Mouse (Mus musculus) hindlimb bud, embryonic 11.5 days (tissue): ENCODE data around the gene Gm10217.

Experiments used
- DNase-seq: peaks from one replicate; pipeline ENCODE4 v3.0.0-alpha.2; 2012; ENCODE audit warnings: low read depth, low spot score; ENCODE audit errors: extremely low spot score

Gm10217 gene

DNA sequence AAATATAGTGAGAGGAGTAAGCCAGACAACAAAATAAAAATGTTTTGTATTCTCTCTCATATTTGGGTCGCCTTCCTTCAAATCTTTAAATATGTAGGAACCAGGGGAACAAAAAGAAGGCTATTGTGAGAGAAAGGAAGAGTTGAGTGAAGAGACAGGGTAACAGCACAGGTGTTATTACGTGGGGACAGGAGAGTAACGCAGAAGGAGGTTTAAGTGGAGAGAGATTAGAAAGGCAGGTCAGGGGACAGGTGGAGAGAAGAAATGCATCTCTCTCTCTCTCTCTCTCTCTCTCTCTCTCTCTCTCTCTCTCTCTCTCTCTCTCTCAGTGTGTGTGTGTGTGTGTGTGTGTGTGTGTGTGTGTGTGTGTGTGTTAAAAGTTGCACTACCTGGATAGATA is at the start of gene Gm10217:
Gene Gm10217, plus strand, starts transcription at position 301 of the 400 bp plus-strand sequence.
- DNase-seq = no peak

GRCm38 (mm10) chr8:9824770-9825169 is 39.3 kb upstream of the Gm10217 start:
- no peak for DNase-seq

DNA sequence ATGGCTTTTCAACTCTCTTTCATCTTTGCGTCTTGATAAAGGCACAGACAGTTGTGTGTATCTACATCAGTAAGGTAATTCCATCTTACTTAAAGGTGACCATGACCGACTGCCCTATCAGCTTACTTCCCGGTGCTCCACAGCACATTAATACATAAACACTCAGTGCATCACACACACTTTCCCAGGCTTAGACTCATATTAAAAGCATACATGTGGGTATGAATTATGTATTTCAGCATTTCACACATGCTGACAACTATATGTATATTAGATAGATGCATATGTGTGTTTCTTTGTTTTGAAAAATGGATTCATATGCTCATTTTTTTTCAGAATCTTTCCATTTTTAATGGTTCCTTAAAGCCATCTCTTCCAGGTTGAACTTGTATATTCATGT is 23.8 kb upstream of the Gm10217 start:
- no peak for DNase-seq

- no peak for DNase-seq
Measured at GRCm38 (mm10) chr8:9859286-9859685, 4.8 kb upstream of the Gm10217 start.

DNA sequence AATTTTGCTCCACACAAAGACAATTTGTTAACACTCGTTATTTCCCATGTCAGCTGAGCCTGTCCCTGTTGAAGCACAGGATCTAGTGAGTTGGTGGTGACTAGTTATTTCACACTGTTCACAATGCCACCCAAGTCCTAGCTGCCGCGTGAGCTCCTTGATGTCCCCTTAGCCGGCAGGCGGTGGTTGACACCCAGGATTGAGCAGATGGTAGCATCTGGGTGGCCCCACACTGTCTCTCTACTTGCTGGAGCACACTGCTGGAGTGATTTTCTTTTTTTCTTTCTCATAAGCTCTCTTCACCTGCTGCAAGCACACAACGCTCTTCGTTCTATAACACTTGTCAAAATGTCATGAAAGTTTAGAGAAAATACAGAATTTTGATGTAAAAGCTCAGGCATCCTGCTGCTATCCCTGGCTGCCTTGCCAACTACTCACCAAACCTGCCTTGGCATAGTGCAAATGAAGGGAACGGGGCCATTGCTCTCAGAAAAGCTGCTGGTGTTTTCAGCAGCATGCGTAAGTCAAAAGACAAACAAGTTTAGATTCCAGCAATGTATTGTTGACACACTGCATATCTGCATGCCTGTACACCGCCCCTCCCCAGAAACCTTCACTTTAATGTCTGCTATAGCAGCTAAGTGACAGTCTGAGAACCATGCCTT is 3.4 kb upstream of the Gm10217 start:
- DNase-seq = no peak

DNA sequence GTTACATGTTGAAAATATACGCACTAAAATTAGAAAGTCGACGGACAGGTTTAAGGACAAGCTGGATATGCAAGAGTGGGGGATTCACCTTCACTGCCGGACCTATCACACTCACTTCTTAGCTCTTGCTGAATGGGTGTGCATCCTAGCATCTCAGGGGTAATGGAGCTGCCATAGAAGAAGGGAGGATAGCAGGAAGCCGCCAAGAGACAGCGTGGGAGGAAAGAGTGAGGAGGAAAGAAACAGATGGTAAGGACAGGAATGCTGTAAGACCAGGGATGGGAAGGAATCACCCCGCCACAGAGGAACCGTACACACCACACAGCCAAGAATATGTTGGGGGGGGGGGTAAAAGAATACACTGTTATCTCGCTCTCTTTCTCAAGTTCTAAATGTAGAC is 1.1 kb downstream of the Gm10217 start:
- no peak for DNase-seq

- DNase-seq = no peak
Measured at GRCm38 (mm10) chr8:9868094-9868493, 4.0 kb downstream of the Gm10217 start.

DNA sequence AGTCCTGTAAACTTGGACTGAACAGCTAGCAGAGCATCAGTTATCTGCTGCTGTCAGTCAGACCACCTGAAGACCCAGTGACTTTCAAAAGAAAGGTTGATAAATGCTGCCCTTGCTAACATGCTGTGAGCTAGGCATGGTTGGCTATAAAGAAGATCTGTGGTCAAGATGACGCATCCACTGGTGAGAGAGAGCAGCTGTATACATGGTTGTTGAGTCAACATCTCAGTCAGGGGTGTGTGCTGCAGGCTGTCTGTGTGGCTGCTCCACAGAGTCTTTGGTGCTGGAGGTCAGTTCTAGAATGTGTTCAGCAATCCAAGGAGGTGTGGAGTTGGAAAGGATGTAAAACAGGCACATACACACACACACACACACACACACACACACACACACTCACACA is 12.2 kb downstream of the Gm10217 start:
- no peak for DNase-seq

DNA sequence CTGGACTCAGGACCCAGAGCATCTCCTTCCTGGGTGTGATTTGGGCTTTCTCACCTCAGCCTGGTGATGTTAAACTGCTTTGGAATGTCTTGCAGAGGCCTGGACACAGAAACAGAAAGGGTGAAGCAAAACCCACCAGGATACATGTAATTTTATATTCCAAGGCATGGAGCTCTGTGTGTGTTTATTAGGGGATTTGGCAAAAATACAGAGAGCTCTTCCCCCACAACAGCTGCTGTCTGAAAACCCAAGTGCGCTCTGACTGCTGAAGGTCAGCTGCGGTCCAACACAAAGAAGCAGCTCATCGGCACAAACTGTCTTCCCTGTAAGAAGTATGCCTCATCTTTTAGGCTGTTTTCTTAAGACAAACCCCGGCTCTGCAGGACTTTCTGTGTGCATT is 15.9 kb downstream of the Gm10217 start:
- DNase-seq = no peak

GRCm38 (mm10) chr8:9886714-9887113 is 22.7 kb downstream of the Gm10217 start:
- DNase-seq = no peak

DNA sequence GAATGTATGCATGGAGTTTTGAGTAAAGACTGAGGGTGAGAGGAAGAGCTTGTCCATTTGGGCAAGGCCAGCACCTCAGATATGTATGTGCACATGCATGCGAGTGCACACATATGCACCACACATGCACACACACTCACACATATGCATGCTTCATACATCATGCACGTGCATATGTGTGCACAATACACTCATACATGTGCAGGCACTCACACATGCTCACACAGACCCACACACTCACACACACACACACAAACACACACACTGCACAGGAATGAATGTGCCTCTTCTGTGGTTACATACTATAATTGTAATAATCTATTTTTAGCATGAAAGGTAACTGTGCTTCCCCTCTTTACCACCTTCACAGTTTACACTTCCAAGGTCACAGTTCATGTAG is 35.1 kb downstream of the Gm10217 start:
- DNase-seq = no peak

- no peak for DNase-seq
Measured at GRCm38 (mm10) chr8:9899673-9900072, 35.6 kb downstream of the Gm10217 start.
